Mouse (Mus musculus) lung, postnatal 0 days (tissue): ENCODE data around the gene Gm45623. TPM values are rescaled to one million over a fixed set of nuclear protein-coding genes. Genes with fewer than 3 reads are reported as not detected.

Experiments
- ATAC-seq: fragments of 200-750 bp; cut with Nextera tagmentation; 2 replicates; pipeline ENCODE4 v1.8.0; 2017; ENCODE audit warnings: moderate library complexity
- DNase-seq: peaks from one replicate; pipeline ENCODE4 v3.0.0-alpha.2; 2016; ENCODE audit warnings: low spot score
- H3K27ac ChIP-seq: fragments of 300-500 bp; sonication (generic); 2 replicates; pipeline ENCODE4 v1.5.1; 2014; ENCODE audit warnings: antibody characterized with exemption, mild to moderate bottlenecking, low read length, mixed read lengths
- H3K27me3 ChIP-seq: fragments of 300-500 bp; sonication (generic); replicated peaks from 2 replicates; pipeline ENCODE4 v1.6.1; 2014; ENCODE audit warnings: low read length, mixed read lengths; ENCODE audit not compliant: insufficient read depth
- H3K36me3 ChIP-seq: fragments of 300-500 bp; sonication (generic); 2 replicates; pipeline ENCODE4 v1.6.1; 2014; ENCODE audit warnings: low read length, mixed read lengths; ENCODE audit not compliant: insufficient read depth
- H3K4me1 ChIP-seq: fragments of 300-500 bp; sonication (generic); 2 replicates; pipeline ENCODE4 v1.6.1; 2014; ENCODE audit warnings: antibody characterized with exemption, low read depth, low read length, mixed read lengths; ENCODE audit not compliant: insufficient read depth
- H3K4me2 ChIP-seq: fragments of 300-500 bp; sonication (generic); replicated peaks from 2 replicates; pipeline ENCODE4 v1.6.1; 2014; ENCODE audit warnings: low read depth, mild to moderate bottlenecking, low read length, moderate library complexity, mixed read lengths
- H3K4me3 ChIP-seq: fragments of 300-500 bp; sonication (generic); 2 replicates; pipeline ENCODE4 v1.5.1; 2014; ENCODE audit warnings: low read depth, low read length
- H3K9ac ChIP-seq: fragments of 300-500 bp; sonication (generic); replicated peaks from 2 replicates; pipeline ENCODE4 v1.6.1; 2014; ENCODE audit warnings: low read depth, mild to moderate bottlenecking
- H3K9me3 ChIP-seq: fragments of 300-500 bp; sonication (generic); 2 replicates; pipeline ENCODE4 v1.6.1; 2016; ENCODE audit warnings: low read length, mixed read lengths
- CTCF ChIP-seq: IDR thresholded peaks from 2 replicates; pipeline ENCODE4 v1.5.1; 2016; ENCODE audit warnings: antibody characterized with exemption, mild to moderate bottlenecking
- EP300 ChIP-seq: IDR thresholded peaks from 2 replicates; pipeline ENCODE4 v1.6.1; 2016; ENCODE audit warnings: antibody characterized with exemption, mild to moderate bottlenecking, control low read depth
- WGBS: fragments of 180-500 bp; shearing (Covaris S2); extraction: QIAGEN DNeasy Blood & Tissue Kit; methylation state at CpG from one replicate; pipeline ENCODE4 v1.1.7; 2014; 5-methylcytosine and 5-hydroxymethylcytosine counted together
- polyA plus RNA-seq: library from polyadenylated mRNA; unstranded; fragments of >200 nt; fragmentation: Nextera tagmentation; extraction: Ambion mirVana; gene quantifications from 2 replicates; pipeline ENCODE4 v1.2.1, GENCODE M21; 2015

Gm45623 gene
- polyA plus RNA-seq, 1 experiment from 2014 or later, result 0.44 TPM

GRCm38 (mm10) chr13:56734617-56735016 lies 19.0 kb downstream of the Gm45623 start:
- Histone ChIP-seq H3K4me1 (no peaks in the 10 kb centered on the region), H3K27me3 (no peaks in the 10 kb centered on the region), H3K27ac (no peak overlapping the region), H3K4me2 (no peak overlapping the region), H3K4me3 (no peak overlapping the region), H3K9ac (no peak overlapping the region), H3K9me3 (no peaks in the 10 kb centered on the region), H3K36me3 (peaks cover 17% of the 10 kb centered on the region)
- DNase-seq, result no peak
- 74% methylated on average over 4 of the region's 4 CpGs for WGBS
- TF ChIP-seq CTCF (no peak), EP300 (no peak)
- ATAC-seq, result no peak; the same call in 1 of the 2 replicates

GRCm38 (mm10) chr13:56729046-56729445 lies 24.6 kb downstream of the Gm45623 start:
- no peaks in the 10 kb centered on the region for H3K9me3 ChIP-seq
- no peak for TF ChIP-seq EP300
- TF ChIP-seq CTCF, result no peak
- no peak overlapping the region for H3K4me2 ChIP-seq
- 83% methylated on average over 7 of the region's 7 CpGs for WGBS
- H3K9ac ChIP-seq, result no peak overlapping the region
- H3K36me3 ChIP-seq, result peaks cover 24% of the 10 kb centered on the region
- no peaks in the 10 kb centered on the region for H3K27me3 ChIP-seq
- no peaks in the 10 kb centered on the region for H3K4me1 ChIP-seq
- no peak overlapping the region for H3K27ac ChIP-seq
- no peak for ATAC-seq
- no peak for DNase-seq
- no peak overlapping the region for H3K4me3 ChIP-seq

GRCm38 (mm10) chr13:56726551-56726950 lies 27.1 kb downstream of the Gm45623 start:
- H3K4me2 ChIP-seq, result no peak overlapping the region
- H3K9me3 ChIP-seq, result no peaks in the 10 kb centered on the region
- peaks cover 19% of the 10 kb centered on the region; the same call in 1 of the 2 replicates for H3K36me3 ChIP-seq
- no peak overlapping the region for H3K9ac ChIP-seq
- no peaks in the 10 kb centered on the region for H3K27me3 ChIP-seq
- H3K27ac ChIP-seq, result no peak overlapping the region
- no peak overlapping the region for H3K4me3 ChIP-seq
- TF ChIP-seq EP300, result no peak
- TF ChIP-seq CTCF, result no peak
- no peaks in the 10 kb centered on the region for H3K4me1 ChIP-seq
- no peak for DNase-seq
- WGBS, result 70% methylated on average over 4 of the region's 4 CpGs
- no peak for ATAC-seq

- H3K9ac ChIP-seq, result no peak overlapping the region
- no peak for ATAC-seq
- no peak for DNase-seq
- H3K4me2 ChIP-seq, result no peak overlapping the region
- no peak overlapping the region for H3K27ac ChIP-seq
- H3K9me3 ChIP-seq, result no peaks in the 10 kb centered on the region
- WGBS, result 97% methylated on average over 2 of the region's 2 CpGs
- TF ChIP-seq CTCF, result no peak
- TF ChIP-seq EP300, result no peak
- H3K27me3 ChIP-seq, result no peaks in the 10 kb centered on the region
- H3K4me3 ChIP-seq, result no peak overlapping the region
- peaks cover 5% of the 10 kb centered on the region for H3K4me1 ChIP-seq
- H3K36me3 ChIP-seq, result no peaks in the 10 kb centered on the region
Measured at GRCm38 (mm10) chr13:56712221-56712620, 41.4 kb downstream of the Gm45623 start.

GRCm38 (mm10) chr13:56710620-56711019 lies 43.0 kb downstream of the Gm45623 start:
- Histone ChIP-seq H3K4me3 (no peak overlapping the region), H3K27ac (no peak overlapping the region), H3K36me3 (peaks cover 6% of the 10 kb centered on the region; the same call in 1 of the 2 replicates), H3K9me3 (no peaks in the 10 kb centered on the region), H3K9ac (no peak overlapping the region), H3K27me3 (no peaks in the 10 kb centered on the region), H3K4me1 (peaks cover 16% of the 10 kb centered on the region), H3K4me2 (no peak overlapping the region)
- TF ChIP-seq EP300 (no peak), CTCF (no peak)
- 31% methylated on average over 2 of the region's 2 CpGs for WGBS
- ATAC-seq (no peak), DNase-seq (no peak)

- WGBS, result 61% methylated on average over 4 of the region's 4 CpGs
- no peak overlapping the region for H3K4me2 ChIP-seq
- TF ChIP-seq CTCF (no peak), EP300 (no peak)
Measured at GRCm38 (mm10) chr13:56707606-56708005, 46.0 kb downstream of the Gm45623 start.

GRCm38 (mm10) chr13:56707111-56707510 lies 46.5 kb downstream of the Gm45623 start:
- DNase-seq (no peak), ATAC-seq (no peak)
- WGBS, result 57% methylated on average over 4 of the region's 4 CpGs
- Histone ChIP-seq H3K4me3 (no peak overlapping the region), H3K4me1 (peaks cover 17% of the 10 kb centered on the region), H3K27me3 (no peaks in the 10 kb centered on the region), H3K27ac (no peak overlapping the region), H3K4me2 (no peak overlapping the region), H3K9ac (no peak overlapping the region), H3K9me3 (no peaks in the 10 kb centered on the region), H3K36me3 (peaks cover 6% of the 10 kb centered on the region; the same call in 1 of the 2 replicates)
- TF ChIP-seq EP300 (no peak), CTCF (no peak)

More at GRCm38 (mm10) chr13:56707606-56708005, 46.0 kb downstream of the Gm45623 start:
- H3K27me3 ChIP-seq, result no peaks in the 10 kb centered on the region
- peaks cover 17% of the 10 kb centered on the region for H3K4me1 ChIP-seq
- H3K4me3 ChIP-seq, result no peak overlapping the region
- no peaks in the 10 kb centered on the region for H3K9me3 ChIP-seq
- H3K9ac ChIP-seq, result no peak overlapping the region
- DNase-seq, result no peak
- H3K36me3 ChIP-seq, result peaks cover 6% of the 10 kb centered on the region; the same call in 1 of the 2 replicates
- no peak for ATAC-seq
- no peak overlapping the region for H3K27ac ChIP-seq
